Mouse (Mus musculus) cortical plate, adult 2 months (tissue): Measurements from ENCODE around the gene Obox1.
"Not testable (repeated sequence)": the region's sequence is repeated elsewhere in the genome, so short reads cannot be mapped to it uniquely, and the experiment has no call there.

Experiments
- CTCF ChIP-seq: fragments of 200-500 bp; IDR thresholded peaks from 2 replicates; pipeline ENCODE4 v1.5.1; 2011; ENCODE audit warnings: mild to moderate bottlenecking, control low read depth, low read length; ENCODE audit not compliant: insufficient read depth; ENCODE audit errors: extremely low read depth
- POLR2A ChIP-seq: fragments of 200-500 bp; IDR thresholded peaks from 2 replicates; pipeline ENCODE4 v1.6.1; 2011; ENCODE audit warnings: mild to moderate bottlenecking, low read length, control low read depth; ENCODE audit not compliant: insufficient read depth; ENCODE audit errors: extremely low read depth

DNA sequence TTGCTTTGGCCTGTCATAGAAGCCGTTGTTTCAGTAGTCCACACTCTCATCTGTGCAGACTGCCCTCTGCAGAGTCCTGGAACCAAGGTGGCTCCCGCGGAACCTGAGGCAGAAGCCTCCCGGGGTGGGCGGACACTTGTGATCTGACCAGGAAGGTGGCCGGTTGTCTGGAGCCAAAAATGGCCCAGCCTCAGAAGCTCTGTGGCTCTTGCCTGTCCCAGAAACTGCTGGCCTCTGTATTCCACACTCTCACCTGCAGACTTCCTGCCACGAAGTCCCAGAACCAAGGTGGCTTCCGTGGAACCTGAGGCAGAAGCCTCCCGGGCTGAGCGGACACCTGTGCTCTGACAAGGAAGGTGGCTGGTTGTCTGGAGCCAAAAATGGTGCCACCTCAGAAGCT, 18.1 kb downstream of the Obox1 start:
- not testable (repeated sequence) for TF ChIP-seq POLR2A, CTCF
